Mouse (Mus musculus): ENCODE results near the gene Dnah6.

Dnah6 gene

GRCm38 (mm10) chr6:73228408-73228807 lies 7.0 kb upstream of the Dnah6 start:
- DNase-seq (ENCODE audit: low read depth, low spot score), result no peak

- peak; percentile 84 for DNase-seq (ENCODE audit: low read depth, low spot score)
Measured at GRCm38 (mm10) chr6:73227376-73228158, 6.1 kb upstream of the Dnah6 start.

GRCm38 (mm10) chr6:73222841-73223526 lies 1.5 kb upstream of the Dnah6 start:
- no peak for DNase-seq (ENCODE audit: low read depth, low spot score)

- DNase-seq (ENCODE audit: low read depth, low spot score), result no peak
Measured at GRCm38 (mm10) chr6:73221958-73222735, 696 bp upstream of the Dnah6 start.

GRCm38 (mm10) chr6:73211602-73212001 lies 9.8 kb downstream of the Dnah6 start:
- DNase-seq (ENCODE audit: low read depth, low spot score), result no peak

- no peak for DNase-seq (ENCODE audit: low read depth, low spot score)
Measured at GRCm38 (mm10) chr6:73211036-73211435, 10.4 kb downstream of the Dnah6 start.

GRCm38 (mm10) chr6:73210445-73210972 lies 10.9 kb downstream of the Dnah6 start:
- DNase-seq (ENCODE audit: low read depth, low spot score), result peak; percentile 90

- DNase-seq (ENCODE audit: low read depth, low spot score), result no peak
Measured at GRCm38 (mm10) chr6:73209598-73209997, 11.9 kb downstream of the Dnah6 start.

- peak; percentile 22 for DNase-seq (ENCODE audit: low read depth, low spot score)
Measured at GRCm38 (mm10) chr6:73204937-73205336, 16.5 kb downstream of the Dnah6 start.

GRCm38 (mm10) chr6:73203724-73204123 lies 17.7 kb downstream of the Dnah6 start:
- DNase-seq (ENCODE audit: low read depth, low spot score), result no peak

GRCm38 (mm10) chr6:73195291-73195690 lies 26.2 kb downstream of the Dnah6 start:
- DNase-seq (ENCODE audit: low read depth, low spot score), result no peak

GRCm38 (mm10) chr6:73190756-73191155 lies 30.7 kb downstream of the Dnah6 start:
- DNase-seq (ENCODE audit: low read depth, low spot score), result no peak

- DNase-seq (ENCODE audit: low read depth, low spot score), result no peak
Measured at GRCm38 (mm10) chr6:73184276-73184675, 37.2 kb downstream of the Dnah6 start.

- DNase-seq (ENCODE audit: low read depth, low spot score), result no peak
Measured at GRCm38 (mm10) chr6:73182987-73183386, 38.5 kb downstream of the Dnah6 start.

GRCm38 (mm10) chr6:73182410-73182809 lies 39.0 kb downstream of the Dnah6 start:
- no peak for DNase-seq (ENCODE audit: low read depth, low spot score)

GRCm38 (mm10) chr6:73182006-73182405 lies 39.4 kb downstream of the Dnah6 start:
- no peak for DNase-seq (ENCODE audit: low read depth, low spot score)

GRCm38 (mm10) chr6:73175156-73175555 lies 46.3 kb downstream of the Dnah6 start:
- no peak for DNase-seq (ENCODE audit: low read depth, low spot score)

- no peak for DNase-seq (ENCODE audit: low read depth, low spot score)
Measured at GRCm38 (mm10) chr6:73167230-73167629, 54.2 kb downstream of the Dnah6 start.

GRCm38 (mm10) chr6:73162958-73163357 lies 58.5 kb downstream of the Dnah6 start:
- DNase-seq (ENCODE audit: low read depth, low spot score), result no peak

- no peak for DNase-seq (ENCODE audit: low read depth, low spot score)
Measured at GRCm38 (mm10) chr6:73161338-73161737, 60.1 kb downstream of the Dnah6 start.

GRCm38 (mm10) chr6:73155455-73155854 lies 66.0 kb downstream of the Dnah6 start:
- no peak for DNase-seq (ENCODE audit: low read depth, low spot score)

GRCm38 (mm10) chr6:73153675-73154074 lies 67.8 kb downstream of the Dnah6 start:
- peak; percentile 86 for DNase-seq (ENCODE audit: low read depth, low spot score)
